Mouse (Mus musculus) T-helper 1 cell (primary cell): ENCODE measurements around the gene Grin2d.
"Not testable (repeated sequence)": the region's sequence is repeated elsewhere in the genome, so short reads cannot be mapped to it uniquely, and the experiment has no call there.

Experiments
- in situ Hi-C: fragments of 300-600 bp; cut with MboI, MseI; formaldehyde crosslinking; loops from one replicate; pipeline ENCODE4 v1.15.1; 2025; ENCODE audit warnings: high pct_unique_total_duplicates

The Grin2d gene

DNA sequence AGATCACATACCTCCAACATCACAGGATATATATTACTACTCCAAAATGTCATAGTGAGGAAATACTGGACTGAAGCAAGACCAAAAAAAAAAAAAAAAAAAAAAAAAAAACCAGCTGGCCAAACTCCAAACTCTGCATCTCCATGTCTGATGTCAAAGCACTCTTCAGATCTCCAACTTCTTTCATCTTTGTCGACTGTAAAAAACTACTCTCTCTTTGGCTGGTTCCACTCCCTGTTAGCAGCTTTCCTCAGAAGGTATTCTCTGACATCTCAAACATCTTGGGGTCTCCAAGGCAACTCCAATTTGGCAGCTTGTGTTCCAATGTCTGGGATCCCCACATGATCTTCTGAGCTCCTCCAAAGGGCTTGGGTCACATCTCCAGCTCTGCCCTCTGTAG lies at the start of gene Grin2d:
Gene Grin2d, minus strand, starts transcription at position 101 of the 400 bp plus-strand sequence.
- in situ Hi-C loops, result not testable (repeated sequence)

DNA sequence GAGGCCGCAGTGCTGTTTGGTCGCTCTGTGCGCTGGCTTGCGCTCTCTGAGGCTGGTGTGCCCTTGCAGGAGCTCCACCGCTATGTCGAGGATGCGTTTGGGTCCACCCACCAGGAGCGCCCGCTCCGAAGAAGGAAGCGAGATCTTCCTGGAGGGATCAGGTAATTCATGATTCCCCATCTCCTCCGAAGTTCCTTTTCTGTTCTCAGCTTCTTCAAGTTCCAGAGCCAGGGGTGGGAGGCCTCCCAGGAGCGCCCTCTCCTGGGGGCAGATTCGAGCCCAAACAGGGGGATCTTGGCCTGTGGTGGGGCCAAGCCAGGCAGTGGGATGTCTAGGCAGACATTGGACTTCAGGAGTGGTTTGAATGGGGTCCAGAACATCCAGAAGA lies 46.2 kb upstream of the Grin2d start:
- in situ Hi-C loops, result no loop called here

DNA sequence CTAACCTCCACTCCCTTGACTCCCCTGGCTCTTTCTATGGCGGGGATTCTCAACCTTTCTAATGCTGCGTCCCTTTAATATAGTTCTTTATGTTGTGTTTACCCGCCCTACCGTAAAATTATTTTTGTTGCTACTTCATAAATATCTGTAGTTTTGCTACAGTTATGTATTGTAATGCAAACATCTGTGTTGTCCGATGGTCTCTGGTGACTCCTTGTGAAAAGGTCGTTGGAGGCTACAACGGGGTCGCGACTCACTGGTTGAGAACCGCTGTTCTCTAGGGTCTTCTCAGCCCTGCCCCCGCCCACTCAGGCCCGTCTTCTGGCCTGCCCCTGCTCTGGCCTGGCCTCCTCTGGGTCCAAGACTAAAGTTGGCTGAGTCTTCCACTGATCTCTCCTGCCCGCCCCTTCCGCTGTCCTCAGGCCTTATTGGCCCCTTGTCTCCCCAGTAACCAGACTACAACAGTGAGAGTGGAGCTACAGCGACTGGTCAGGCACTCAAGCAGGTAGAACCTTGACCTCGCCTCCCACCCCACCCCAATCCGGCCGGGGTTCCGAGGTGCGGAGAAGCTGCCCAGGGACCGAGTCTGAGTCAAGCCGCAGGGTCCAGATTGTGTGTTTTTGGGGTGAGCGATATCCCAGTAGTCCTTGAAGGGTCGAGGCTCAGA lies 45.7 kb upstream of the Grin2d start, which contains the start of gene Ccdc114:
Gene Ccdc114, plus strand, starts transcription at position 311 of the 667 bp plus-strand sequence.
- in situ Hi-C loops, result no loop called here

DNA sequence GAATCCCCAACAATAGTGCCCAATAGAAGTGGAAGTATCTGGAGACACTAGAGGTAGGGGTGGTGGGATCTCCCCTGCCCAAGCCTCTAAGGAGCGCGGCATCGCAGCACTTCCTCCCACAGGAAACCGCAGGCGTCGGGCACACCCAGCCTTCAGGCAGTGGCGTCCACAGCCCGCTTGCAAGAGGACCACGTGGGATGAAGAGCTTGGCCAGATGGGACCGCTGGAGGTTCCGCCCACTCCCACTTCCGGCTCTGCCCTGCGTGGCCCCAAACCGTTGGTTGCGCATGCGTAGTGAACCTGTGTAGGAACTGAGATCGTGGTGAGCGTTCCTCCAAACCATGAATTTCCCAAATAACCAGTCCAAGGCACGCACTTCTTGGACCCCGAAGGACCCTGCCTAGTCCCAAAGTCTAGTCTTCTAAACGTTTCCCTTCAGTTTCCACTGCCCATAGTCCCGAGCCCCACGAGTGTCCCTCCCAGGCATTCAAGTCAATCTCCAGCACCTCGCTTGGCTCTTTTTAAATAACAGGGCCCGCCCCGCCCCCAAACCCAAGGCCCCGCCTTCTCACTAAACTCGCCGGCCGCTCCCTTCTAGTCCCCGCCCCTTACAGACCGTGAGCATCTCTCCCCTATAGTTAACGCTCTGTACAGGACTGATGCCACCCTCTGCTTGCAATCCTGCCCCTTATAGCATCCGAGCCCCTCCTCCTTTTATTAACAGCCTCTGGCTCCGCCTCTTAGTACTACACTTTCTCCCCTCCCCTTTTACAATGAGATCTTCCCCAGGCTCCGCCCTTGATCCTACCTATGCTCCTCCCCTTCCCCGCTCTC lies 45.0 kb upstream of the Grin2d start:
- in situ Hi-C loops, result no loop called here

DNA sequence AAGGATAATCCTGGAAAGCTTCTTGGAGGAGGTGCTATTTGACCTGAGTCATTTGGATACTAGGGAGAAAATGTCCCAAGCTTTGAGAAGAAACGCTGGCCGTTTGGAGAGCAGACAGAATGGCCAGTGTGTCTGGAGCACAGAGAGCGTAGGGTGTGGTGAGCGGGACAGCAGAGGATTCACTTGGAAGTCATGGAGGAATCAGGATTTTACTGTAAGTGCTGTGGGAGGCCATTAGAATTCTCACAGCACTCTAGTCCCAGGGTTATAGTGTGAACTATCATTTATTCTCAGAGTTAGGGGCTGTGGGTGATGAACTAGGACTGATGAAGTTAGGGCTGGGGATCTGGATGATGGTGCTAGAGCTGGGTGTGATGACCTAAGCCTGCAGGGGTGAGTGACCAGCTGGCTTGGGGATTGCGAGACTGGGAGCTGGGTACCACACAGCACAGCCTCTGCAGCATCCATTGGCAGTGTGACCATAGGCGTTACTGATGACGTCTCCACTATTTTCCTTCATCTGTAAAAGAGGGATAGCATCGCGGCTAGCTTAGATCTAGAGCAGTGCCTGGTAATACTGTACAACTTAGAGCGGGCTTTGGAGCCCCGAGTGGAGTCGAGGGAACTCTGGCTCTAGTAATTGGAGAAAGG lies 43.9 kb upstream of the Grin2d start:
- in situ Hi-C loops, result no loop called here

DNA sequence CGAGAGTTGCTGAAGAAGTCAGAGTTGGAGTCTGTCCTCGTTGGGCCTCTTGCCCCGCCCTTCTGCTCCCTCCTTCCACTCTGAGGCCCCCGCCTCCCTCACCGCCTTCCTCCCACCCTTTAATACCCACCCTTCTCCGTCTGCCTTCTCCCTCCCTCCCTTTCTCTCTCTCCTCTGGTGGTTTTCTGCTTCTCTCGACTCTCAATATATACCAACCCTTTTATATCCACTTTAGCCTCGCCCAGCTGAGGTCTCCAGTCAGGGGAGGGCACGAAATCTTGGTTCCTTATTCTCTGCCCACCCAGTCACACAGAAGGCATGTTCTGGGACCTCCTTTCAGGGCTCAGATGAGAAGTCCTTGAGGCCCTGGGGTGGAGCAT lies 43.1 kb upstream of the Grin2d start, which contains the start of gene Emp3:
Gene Emp3, minus strand, starts transcription at position 163 of the 380 bp plus-strand sequence.
- in situ Hi-C loops, result no loop called here

DNA sequence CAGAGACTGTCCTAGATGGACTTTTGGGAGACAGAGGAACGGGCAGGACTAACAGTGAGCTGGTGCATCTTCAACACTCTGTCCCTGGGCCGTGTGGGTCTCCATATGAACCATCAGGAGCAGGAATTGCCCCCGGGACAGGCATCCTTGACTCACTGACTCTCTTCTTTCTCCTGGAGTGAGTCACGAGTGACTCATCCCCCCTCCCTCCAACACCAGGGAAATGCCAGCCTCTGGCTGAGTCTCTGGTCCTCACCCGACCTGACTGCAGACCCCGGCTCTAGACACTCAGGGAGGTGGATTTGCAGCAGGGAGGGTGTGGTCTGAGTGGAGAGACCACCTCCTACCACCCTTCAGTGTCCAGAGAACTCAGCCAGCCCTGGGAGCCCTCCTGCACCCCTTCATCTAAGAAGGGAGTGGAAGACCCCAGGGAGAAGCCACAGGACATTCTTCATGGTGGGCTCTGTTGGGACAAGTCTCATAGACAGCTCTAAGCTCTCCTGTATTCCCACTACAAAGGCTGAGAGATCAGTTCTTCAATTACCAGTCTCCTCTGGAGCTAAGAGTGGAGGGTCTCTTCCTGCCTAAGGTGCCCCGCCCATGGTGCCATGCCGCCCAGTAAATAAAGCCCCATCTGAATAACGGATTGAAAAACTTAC lies 42.5 kb upstream of the Grin2d start:
- in situ Hi-C loops, result no loop called here

DNA sequence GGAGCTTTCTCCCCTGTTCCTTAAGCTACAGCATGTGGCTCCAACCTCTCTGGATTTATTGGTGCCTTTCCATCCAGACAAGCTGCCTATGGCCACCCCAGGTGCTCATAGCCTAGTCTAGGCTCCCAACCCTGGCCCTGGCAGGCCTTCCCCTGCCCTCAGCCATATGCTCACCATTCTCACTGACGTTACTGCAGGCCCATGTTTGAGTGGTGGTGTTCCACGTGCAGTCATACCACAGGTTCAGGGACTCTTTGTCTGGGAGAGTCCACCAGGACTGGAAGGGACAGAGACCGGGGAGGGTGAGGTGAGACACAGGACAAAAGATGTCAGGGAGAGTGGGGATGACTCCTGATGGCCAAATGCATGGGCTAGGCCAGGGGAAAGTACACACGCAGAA lies 41.6 kb upstream of the Grin2d start:
- in situ Hi-C loops, result no loop called here

DNA sequence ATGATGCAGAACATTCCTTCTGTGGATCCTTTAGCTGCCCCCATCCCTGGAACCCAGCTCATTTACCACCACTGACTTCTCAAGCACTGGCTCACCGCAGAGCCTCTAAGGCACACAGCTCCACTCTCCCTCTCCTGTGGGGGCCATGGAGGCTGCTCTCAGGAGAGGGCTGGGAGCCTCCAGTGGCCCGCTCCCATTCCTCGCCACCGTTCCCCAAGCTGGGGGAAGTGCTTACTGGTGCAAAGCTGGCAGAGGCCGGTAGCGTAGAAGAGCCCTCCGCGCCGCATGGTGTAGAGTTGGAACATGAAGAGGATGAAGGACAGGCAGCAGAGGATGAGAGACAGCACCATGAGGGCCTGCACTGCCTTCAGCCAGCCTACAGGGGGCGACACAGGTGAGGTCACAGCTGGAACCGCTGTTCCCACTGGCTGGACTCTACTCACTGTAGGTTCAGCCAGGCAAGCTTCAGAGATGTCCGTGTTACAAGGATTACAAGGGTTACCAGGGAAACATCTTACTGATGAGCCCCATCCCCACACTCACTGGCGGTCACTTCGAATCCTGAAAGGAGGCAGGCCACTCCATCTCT lies 41.0 kb upstream of the Grin2d start:
- in situ Hi-C loops, result no loop called here

DNA sequence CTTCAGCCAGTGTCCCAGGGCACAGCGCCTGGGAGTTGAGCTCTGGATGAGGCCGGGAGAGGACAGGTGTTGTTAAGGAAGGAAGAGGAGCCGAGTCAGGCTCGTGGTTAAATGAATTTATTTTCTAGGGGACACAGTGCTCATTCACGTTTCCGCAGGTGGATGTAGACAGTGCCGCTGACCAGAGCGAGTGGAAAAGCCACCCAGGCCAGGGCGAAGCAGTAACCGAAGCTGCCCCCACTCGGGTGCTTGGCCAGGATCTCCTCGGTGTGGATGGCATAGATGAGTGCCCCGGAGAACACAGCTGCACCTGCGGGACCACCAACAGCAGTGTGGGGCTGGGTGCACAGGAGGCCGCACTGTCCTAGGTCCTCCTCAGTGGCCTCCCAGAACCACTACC lies 39.7 kb upstream of the Grin2d start:
- in situ Hi-C loops, result no loop called here

DNA sequence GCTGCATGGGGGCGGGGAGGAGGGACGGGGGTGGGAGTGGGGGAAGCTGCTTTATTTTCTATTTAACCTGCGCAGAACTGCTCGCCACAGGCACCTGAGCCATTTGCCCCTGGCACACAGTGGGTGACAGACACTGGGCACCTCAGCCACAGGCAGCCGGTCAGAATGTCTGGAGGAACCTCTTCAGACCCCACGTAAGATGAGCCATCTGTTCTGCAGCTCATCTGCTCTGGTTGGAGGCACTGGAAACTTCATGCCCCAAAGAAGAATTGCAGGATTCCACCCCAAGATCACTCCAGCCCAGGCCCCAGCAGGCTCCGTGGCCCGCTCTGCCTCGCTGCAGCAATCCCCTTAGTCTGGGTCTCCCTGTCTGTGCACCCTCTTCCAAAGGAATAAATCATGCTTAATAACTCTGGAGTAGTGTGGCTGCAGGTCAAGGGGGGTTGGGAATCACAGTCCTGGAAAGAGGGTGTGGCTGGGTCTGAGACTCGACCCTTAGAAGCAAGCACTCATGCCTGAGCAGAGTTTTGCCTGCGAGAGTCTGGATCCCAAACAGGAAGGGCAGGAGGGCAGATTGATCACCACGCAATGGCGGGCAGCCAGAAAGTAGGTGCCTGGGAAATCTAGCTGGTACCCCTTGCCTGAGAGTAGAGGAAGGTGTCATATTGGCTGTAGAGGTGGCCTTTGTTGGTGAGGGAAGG lies 39.0 kb upstream of the Grin2d start:
- in situ Hi-C loops, result no loop called here

DNA sequence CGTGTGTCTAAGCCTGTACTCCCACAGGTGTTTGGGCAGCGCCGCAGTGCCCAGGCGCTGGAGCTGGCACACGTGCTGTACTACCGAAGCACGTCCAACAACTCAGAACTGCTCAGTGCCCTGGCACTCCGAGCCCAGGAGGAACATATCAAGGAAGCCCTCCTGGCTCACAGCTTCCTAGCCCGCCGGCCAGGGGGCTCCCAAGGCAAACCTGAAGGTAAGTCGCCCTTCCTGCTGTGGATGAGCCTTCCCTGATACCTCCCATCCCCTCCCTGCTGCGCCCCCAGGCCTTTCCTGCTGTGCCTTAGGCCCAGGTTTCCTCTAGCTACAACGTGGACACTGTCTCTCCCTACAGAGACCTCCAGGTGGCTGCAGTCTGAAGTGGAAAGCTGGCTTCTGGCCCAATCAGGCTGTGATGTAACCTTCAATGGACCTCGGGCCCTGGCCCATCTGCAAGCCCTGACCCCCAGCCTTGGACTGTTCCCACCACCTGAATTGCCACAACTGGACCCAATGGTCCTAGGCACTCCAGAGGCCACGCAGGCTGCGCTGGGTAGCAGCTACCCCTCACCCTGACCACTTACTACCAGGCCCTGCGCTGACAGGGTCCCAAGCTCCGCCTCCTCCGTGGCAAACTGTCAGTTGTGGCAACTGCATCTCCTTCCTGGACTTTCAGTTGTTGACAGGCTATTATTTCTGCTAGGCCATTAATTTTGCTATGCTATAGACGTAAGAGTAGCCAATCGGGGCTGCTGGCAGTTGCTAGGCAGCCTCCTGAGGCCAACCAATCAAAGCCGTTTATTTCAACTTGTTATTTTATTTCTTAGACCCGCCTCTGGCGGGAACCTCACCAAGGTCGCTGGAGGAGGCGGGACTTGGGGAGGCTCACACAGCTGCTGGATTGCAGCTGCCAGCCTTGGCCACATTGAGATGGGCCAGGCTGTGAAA lies 38.2 kb upstream of the Grin2d start:
- in situ Hi-C loops, result no loop called here

DNA sequence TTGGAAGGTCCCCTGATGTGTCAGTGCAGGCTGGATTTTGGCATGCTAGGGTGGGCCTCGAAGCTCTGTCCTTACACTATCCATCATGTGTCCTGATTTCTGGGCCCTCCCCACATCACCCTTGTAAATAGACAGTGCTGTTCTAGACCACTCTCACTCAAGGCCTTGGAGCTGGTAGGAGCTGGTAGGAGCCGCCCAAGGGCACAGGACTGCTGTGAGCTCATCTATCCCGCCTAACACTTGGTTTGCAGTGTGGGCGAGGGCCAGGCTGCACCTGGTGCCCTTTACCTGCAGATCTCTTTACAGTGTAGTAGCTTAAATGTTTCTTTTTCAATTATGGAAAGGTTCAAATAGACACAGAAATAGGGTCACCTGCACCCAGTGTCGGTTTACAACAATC lies 36.8 kb upstream of the Grin2d start:
- in situ Hi-C loops, result no loop called here

DNA sequence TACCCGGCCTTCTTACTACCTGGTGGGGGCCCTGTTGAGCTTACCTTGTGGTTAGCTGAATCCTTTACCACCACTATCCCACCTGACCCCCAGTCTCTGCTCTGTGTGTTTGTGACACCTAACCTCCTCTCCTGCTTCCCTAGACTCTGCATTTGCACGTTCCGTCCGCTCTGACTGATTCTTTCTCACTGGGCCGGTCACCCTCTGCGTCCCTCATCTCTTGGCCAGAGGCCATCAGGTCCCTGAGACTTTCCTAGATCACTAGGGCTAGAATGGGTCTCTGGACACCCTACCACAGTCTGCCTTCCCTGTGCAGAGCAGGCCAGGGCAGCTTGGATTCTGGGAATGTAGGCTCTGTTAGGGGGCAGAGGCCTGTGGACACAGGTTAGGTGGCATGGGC lies 35.9 kb upstream of the Grin2d start:
- in situ Hi-C loops, result no loop called here

DNA sequence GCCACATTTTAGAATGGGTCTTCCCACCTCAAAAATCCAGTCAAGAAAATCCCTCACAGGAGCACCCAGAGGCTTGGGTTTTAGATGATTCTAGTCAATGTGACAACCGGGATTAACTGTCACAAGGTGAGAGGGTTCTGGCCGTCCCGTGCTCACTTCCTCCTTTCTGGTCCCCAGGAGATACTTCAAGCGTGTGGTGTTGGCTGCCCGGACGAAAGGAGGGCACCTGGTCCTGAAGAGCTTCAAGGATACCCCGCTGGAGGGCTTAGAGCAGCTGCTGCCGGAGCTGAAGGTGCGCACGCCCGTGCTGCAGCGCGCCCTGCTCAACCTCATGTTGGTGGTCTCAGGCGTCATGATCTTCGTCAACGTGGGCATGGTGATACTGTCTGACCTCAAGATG lies 31.0 kb upstream of the Grin2d start:
- in situ Hi-C loops, result no loop called here

DNA sequence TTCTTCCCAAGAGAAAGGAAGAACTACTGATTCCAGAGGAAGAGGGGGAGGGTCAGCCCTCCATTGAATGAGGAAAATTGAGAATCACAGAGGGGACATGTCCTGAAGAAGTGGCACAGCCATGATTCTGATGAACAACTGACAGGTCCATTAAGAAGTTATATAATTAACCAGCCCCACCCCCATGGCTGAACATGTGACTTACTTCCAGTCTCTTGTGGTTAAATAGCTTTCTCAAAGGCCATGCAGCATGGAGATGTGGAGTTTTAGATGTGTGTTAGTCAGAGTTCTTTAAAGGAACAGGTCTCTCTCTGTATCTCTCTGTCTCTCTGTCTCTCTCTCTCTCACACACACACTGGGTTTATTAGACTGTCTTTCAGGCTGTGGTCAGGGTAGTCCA lies 30.2 kb upstream of the Grin2d start:
- in situ Hi-C loops, result no loop called here

DNA sequence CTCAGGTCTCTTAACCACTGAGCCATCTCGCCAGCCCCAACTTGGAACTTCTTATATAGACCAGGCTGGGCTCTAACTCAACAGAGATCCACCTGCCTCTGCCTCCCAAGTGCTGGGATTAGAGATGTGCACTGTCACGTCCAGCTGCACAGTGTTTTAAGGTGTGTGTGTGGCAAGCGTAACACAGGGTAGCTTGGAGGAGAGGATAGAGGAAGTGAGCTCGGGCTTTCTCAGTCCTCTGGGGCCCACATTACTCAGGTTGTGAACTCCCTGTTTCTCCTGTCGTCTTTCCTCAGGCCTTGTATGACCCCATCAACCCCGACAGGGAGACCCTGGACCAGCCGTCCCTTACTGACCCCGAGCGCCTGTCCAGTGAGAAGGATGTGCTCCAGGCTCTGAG lies 28.4 kb upstream of the Grin2d start:
- in situ Hi-C loops, result no loop called here

DNA sequence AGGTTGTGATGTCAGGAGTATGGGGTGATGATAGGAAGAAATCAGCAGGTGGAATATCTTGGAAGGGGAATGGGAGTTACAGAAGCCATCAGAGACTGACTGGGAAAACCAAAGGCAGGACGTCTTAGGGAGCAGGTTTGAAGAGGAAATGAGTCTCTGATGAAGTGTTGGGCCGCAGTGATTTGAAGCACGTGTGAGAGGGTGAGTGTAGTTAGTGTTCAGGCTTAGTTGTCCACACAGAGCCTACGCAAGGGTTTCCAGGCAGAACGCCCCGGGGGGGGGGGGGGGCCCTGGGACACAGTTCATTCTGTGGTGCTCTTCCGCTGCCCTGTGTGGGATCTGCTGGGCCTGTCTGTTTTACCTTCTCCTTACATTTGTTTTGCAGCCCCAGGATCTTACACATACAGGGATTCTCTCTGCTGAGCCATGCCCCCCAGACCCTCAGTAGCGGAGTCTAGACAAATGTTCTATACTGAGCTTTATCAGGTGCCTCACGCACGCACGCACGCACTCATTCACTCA lies 24.4 kb upstream of the Grin2d start:
- in situ Hi-C loops, result no loop called here

DNA sequence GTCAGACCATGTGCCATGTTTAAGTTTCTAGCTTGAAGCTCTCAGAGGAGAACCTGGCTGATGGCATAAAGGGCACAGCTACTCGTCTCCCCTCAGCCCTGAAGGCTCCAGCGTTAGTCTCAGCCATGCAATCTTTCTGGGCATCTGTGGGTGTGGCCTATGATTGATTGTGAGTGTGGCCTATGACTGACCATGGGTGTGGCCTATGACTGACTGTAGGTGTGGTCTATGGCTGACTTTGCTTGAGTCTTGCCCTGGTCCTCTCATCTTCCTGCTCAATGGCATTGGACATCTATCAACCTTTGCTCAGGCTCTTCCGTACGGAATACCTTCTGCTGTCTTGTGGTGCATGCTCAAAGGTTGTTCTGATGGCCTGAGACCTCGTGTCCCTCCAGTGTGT lies 23.4 kb upstream of the Grin2d start:
- in situ Hi-C loops, result no loop called here

DNA sequence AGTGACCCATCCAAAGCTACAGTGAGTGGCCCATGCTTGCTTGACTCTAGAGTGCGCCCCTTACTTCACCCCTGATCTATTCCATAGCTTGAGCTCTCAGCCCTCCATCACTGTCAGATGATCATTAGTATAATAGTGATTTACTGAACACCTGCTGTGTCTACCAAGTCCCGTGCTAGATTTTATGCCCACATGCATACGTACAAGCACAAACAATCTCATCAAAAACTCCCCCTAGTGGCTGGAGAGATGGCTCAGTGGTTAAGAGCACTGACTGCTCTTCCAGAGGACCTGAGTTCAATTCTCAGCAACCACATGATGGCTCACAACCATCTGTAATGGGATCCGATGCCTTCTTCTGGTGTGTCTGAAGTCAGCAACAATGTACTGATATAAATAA lies 19.9 kb upstream of the Grin2d start:
- in situ Hi-C loops, result not testable (repeated sequence)
